Mouse (Mus musculus) ES-E14 (cell line): ENCODE measurements around the gene Tmcc2. TPM values are rescaled to one million over a fixed set of nuclear protein-coding genes. Genes with fewer than 3 reads are reported as not detected.
A peak's percentile ranks its signal among the peaks of the same experiment; 100 is the strongest.

ENCODE experiments used
- DNase-seq: peaks from one replicate; pipeline ENCODE4 v3.0.0-alpha.2; 2013; ENCODE audit warnings: low read depth, low spot score
- H3K27ac ChIP-seq: 2 replicates; pipeline ENCODE4 v1.5.1; 2012; ENCODE audit warnings: low read depth, mild to moderate bottlenecking, low read length, moderate library complexity, mixed read lengths; ENCODE audit not compliant: poor library complexity, insufficient read depth, severe bottlenecking
- H3K36me3 ChIP-seq: 2 replicates; pipeline ENCODE4 v1.6.1; 2012; ENCODE audit warnings: mild to moderate bottlenecking, low read length, moderate library complexity, mixed read lengths; ENCODE audit not compliant: control insufficient read depth, poor library complexity, insufficient read depth, severe bottlenecking
- H3K4me1 ChIP-seq, 2 experiments: fragments of 150-350 bp in 1 of 2; sonication (generic) in 1 of 2; 2 replicates each; pipeline ENCODE4 v1.6.1; 2012; ENCODE audit warnings: low read length in 2 of 2, mild to moderate bottlenecking in 1 of 2, mixed read lengths in 1 of 2; ENCODE audit not compliant: control insufficient read depth in 2 of 2, insufficient read depth in 2 of 2, poor library complexity in 1 of 2
- H3K4me3 ChIP-seq, 2 experiments: fragments of 150-350 bp in 1 of 2; sonication (generic) in 1 of 2; 2 replicates each; pipeline ENCODE4 v1.5.1; 2012; ENCODE audit warnings: low read length in 2 of 2, low read depth in 1 of 2, mild to moderate bottlenecking in 1 of 2, mixed read lengths in 1 of 2; ENCODE audit not compliant: insufficient read depth in 1 of 2, poor library complexity in 1 of 2, severe bottlenecking in 1 of 2
- H3K9ac ChIP-seq: 2 replicates; pipeline ENCODE4 v1.6.1; 2012; ENCODE audit warnings: low read depth, mild to moderate bottlenecking, low read length, mixed read lengths; ENCODE audit not compliant: poor library complexity, insufficient read depth, severe bottlenecking
- H3K9me3 ChIP-seq: fragments of 150-350 bp; sonication (generic); 2 replicates; pipeline ENCODE4 v1.6.1; 2012; ENCODE audit warnings: low read depth, mild to moderate bottlenecking, low read length; ENCODE audit not compliant: control insufficient read depth, insufficient read depth
- CHD2 ChIP-seq: IDR thresholded peaks from 2 replicates; pipeline ENCODE4 v1.6.1; 2014; ENCODE audit warnings: mild to moderate bottlenecking, low read depth, low read length, inconsistent platforms
- HCFC1 ChIP-seq: IDR thresholded peaks from 2 replicates; pipeline ENCODE4 v1.6.1; 2012; ENCODE audit warnings: low read length, inconsistent platforms, borderline replicate concordance; ENCODE audit not compliant: insufficient read depth
- MAFK ChIP-seq: IDR thresholded peaks from 2 replicates; pipeline ENCODE4 v1.6.1; 2014; ENCODE audit warnings: mild to moderate bottlenecking, low read depth, low read length, inconsistent platforms; ENCODE audit not compliant: insufficient read depth
- ZC3H11A ChIP-seq: IDR thresholded peaks from 2 replicates; pipeline ENCODE4 v1.6.1; 2012; ENCODE audit warnings: low read depth, mild to moderate bottlenecking, inconsistent platforms, low read length, borderline replicate concordance
- ZNF384 ChIP-seq: IDR thresholded peaks from 2 replicates; pipeline ENCODE4 v1.6.1; 2012; ENCODE audit warnings: low read depth, low read length, inconsistent platforms
- in situ Hi-C, 2 experiments: fragments of 600-800 bp; cut with MboI; formaldehyde crosslinking; loops; one replicate each; pipeline ENCODE4 v1.15.1; 2025; ENCODE audit warnings: low sequenced_read_pairs in 2 of 2, inconsistent platforms in 1 of 2; ENCODE audit not compliant: unreplicated experiment in 2 of 2
- total RNA-seq: library from RNA; depleted of rRNA; stranded (reverse); fragments of 300-350 nt; gene quantifications from 2 replicates; pipeline ENCODE4 v1.2.3, GENCODE M21; 2012

Gene Tmcc2
- total RNA-seq, 1 experiment, result 7.9 TPM

- H3K27ac ChIP-seq, result no peak overlapping the region
- peaks cover 29% of the 10 kb centered on the region; the same call in 1 of the 2 replicates for H3K36me3 ChIP-seq
- H3K9me3 ChIP-seq, result no peaks in the 10 kb centered on the region
- in situ Hi-C loops, result no loop called here
- H3K4me3 ChIP-seq, result no peak overlapping the region
- H3K9ac ChIP-seq, result no peak overlapping the region
- peaks cover 11 to 32% of the 10 kb centered on the region in 2 experiments; a peak in 3 of 4 replicates for H3K4me1 ChIP-seq
- DNase-seq, result no peak
- TF ChIP-seq ZNF384 (no peak), CHD2 (no peak), HCFC1 (no peak), ZC3H11A (no peak), MAFK (no peak)
Observed at GRCm38 (mm10) chr1:132328565-132328964, 62.5 kb downstream of the Tmcc2 start.

- no peak overlapping the region for H3K27ac ChIP-seq
- TF ChIP-seq HCFC1, result no peak
- TF ChIP-seq CHD2, result no peak
- no peak for TF ChIP-seq ZNF384
- TF ChIP-seq ZC3H11A, result no peak
- no peak for TF ChIP-seq MAFK
- peaks cover 27% of the 10 kb centered on the region; the same call in 1 of the 2 replicates for H3K36me3 ChIP-seq
- no peak for DNase-seq
- H3K9ac ChIP-seq, result no peak overlapping the region
- no peak overlapping the region for H3K4me3 ChIP-seq
- H3K9me3 ChIP-seq, result no peaks in the 10 kb centered on the region
- H3K4me1 ChIP-seq, result peaks cover 12 to 36% of the 10 kb centered on the region in 2 experiments; a peak in 3 of 4 replicates
- in situ Hi-C loops, result no loop called here
Observed at GRCm38 (mm10) chr1:132327477-132327876, 63.6 kb downstream of the Tmcc2 start.

- H3K9ac ChIP-seq, result no peak overlapping the region
- peaks cover 14 to 35% of the 10 kb centered on the region in 2 experiments; a peak in 3 of 4 replicates for H3K4me1 ChIP-seq
- no peak for TF ChIP-seq CHD2
- in situ Hi-C loops, result no loop called here
- no peak for DNase-seq
- no peak overlapping the region for H3K27ac ChIP-seq
- no peak overlapping the region for H3K4me3 ChIP-seq
- no peaks in the 10 kb centered on the region for H3K9me3 ChIP-seq
- peaks cover 22% of the 10 kb centered on the region; the same call in 1 of the 2 replicates for H3K36me3 ChIP-seq
Observed at GRCm38 (mm10) chr1:132326777-132327176, 64.3 kb downstream of the Tmcc2 start.

GRCm38 (mm10) chr1:132322711-132323542 lies 68.2 kb downstream of the Tmcc2 start:
- Histone ChIP-seq H3K27ac (peak overlapping the region; percentile 58), H3K36me3 (peaks cover 6% of the 10 kb centered on the region; the same call in 1 of the 2 replicates), H3K9ac (no peak overlapping the region), H3K4me3 (0 out of 4 replicates have a peak overlapping the region, but pooled peaks of 1 of the 2 experiments have one; percentile 11), H3K9me3 (no peaks in the 10 kb centered on the region), H3K4me1 (peaks cover 14 to 31% of the 10 kb centered on the region in 2 experiments; a peak in 3 of 4 replicates)
- peak; percentile 68 for DNase-seq
- in situ Hi-C loops, result no loop called here
- no peak for TF ChIP-seq MAFK
- TF ChIP-seq HCFC1, result no peak
- TF ChIP-seq CHD2, result no peak
- TF ChIP-seq ZNF384, result no peak
- no peak for TF ChIP-seq ZC3H11A
